Mouse (Mus musculus) leukemia stem cell, adult 10-12 weeks (primary cell): ENCODE data around the gene Ykt6. TPM values are rescaled to one million over a fixed set of nuclear protein-coding genes. Genes with fewer than 3 reads are reported as not detected.

Source experiments
- polyA plus RNA-seq: library from polyadenylated mRNA; stranded (reverse); fragments of >175 nt; gene quantifications from 2 replicates; pipeline ENCODE4 v1.2.3, GENCODE M21; 2012; ENCODE audit warnings: low replicate concordance

Ykt6 gene
- polyA plus RNA-seq: 4.8 and 9.3 TPM in 2 replicates

DNA sequence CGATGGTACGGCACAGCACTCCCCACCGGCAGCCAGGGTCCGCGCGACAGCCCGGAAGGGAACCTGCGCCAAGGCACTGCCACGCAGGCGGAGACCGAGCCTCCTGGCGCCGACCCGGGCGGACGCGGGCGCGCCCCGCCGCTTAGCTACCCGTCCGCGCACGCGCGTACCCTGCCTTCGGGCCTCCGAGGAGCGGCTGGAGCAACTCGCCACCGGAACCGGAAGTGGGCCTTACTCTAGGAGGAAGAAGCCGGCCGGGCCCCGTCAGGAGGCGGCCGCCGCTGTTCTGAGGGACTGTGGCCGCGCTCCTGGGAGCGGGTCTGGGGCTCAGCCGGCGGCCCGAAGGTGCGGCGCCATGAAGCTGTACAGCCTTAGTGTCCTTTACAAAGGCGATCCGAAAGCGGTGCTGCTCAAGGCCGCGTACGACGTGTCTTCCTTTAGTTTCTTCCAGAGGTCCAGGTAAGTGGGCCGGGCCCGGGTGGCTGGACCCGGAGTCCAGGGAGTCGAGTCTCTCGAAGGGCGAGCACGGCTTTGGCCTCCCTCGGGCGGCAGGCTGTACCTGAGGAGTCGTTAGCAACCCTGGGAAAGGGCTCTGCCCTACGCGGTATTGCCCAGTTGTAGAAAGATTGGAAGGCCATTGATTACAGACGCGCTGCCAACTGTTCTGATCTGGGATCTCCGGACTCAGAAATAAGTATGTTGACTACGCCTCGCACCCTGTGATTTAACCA is at the start of gene Ykt6:
Gene Ykt6, plus strand, starts transcription at position 148 of the 731 bp plus-strand sequence.

DNA sequence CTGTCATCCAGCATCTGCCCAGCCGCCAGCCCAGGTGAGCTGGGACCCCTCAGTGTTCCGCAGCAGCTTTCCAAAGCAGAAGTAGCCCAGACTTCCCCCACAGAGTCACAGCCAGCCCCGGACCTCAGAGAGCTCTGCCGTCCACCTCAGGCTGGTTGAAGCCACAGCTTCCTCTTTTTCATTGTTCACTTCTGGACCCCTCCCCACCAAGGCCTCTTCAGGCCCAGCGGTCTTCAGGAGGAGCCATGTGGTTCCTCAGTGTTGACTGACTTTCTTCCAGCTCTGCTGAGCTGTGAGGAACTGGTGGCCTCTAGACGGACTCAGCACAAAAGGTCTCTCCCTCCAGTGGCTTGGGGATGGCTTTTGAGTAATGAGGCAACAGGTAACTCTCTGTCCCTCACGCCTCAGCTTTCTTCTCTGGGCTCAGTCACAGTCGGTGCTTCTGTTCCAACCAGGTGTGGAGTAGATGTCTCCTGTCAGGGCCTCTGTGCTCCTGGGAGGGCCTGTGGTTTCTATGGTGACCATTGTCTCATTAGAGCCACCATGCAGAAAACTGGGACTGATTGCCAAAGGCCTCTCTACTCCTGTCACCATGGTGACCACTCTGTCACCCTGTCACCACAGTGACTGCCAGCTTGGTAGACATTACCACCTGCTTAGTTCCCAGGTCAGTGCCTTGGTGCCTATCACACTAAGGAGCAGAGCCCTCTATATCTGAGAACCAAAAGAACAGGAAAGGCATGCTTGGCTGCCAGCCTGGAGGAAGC is 5.7 kb upstream of the Ykt6 start, which contains the start of gene Gck:
Gene Gck, minus strand, starts transcription at position 496 of the 767 bp plus-strand sequence.

Other genes starting within 250 kb of the Ykt6 start
- 144 and 150 TPM in 2 replicates for gene Mrps24, start 240.0 kb upstream of the Ykt6 start, polyA plus RNA-seq
- 8.6 and 10.7 TPM in 2 replicates for gene Urgcp, start 193.3 kb upstream of the Ykt6 start, polyA plus RNA-seq
- gene Dbnl, start 167.2 kb upstream of the Ykt6 start, polyA plus RNA-seq: 66.3 and 74.6 TPM in 2 replicates
- not detected in 2 replicates for gene Pgam2, start 152.0 kb upstream of the Ykt6 start, polyA plus RNA-seq
- gene Polm, start 117.7 kb upstream of the Ykt6 start, polyA plus RNA-seq: 15.9 and 19.7 TPM in 2 replicates
- 1.7 and 2.8 TPM in 2 replicates for gene Aebp1, start 93.7 kb upstream of the Ykt6 start, polyA plus RNA-seq
- 774 and 1,099 TPM in 2 replicates for gene Pold2, start 77.4 kb upstream of the Ykt6 start, polyA plus RNA-seq
- not detected in 2 replicates for gene Myl7, start 56.9 kb upstream of the Ykt6 start, polyA plus RNA-seq
- gene Gck, start 5.6 kb upstream of the Ykt6 start, polyA plus RNA-seq: 0.08 TPM in 1 of 2 replicates, not detected in the other
- 0.33 TPM in 1 of 2 replicates, not detected in the other for gene Camk2b, start 110.7 kb downstream of the Ykt6 start, polyA plus RNA-seq
- gene A730071L15Rik, start 244.3 kb downstream of the Ykt6 start, polyA plus RNA-seq: not detected in 2 replicates
- gene Nudcd3, start 244.7 kb downstream of the Ykt6 start, polyA plus RNA-seq: 13.6 and 24.2 TPM in 2 replicates